Mouse (Mus musculus) forebrain, embryonic 13.5 days (tissue): ENCODE measurements around the gene Herc1. TPM values are rescaled to one million over a fixed set of nuclear protein-coding genes. Genes with fewer than 3 reads are reported as not detected.

Source experiments
- ATAC-seq: fragments of 200-750 bp; cut with Nextera tagmentation; 2 replicates; pipeline ENCODE4 v1.8.0; 2017
- H3K27ac ChIP-seq: fragments of 300-500 bp; sonication (generic); 2 replicates; pipeline ENCODE4 v1.5.1; 2015; ENCODE audit warnings: inconsistent platforms, mild to moderate bottlenecking, moderate library complexity
- H3K27me3 ChIP-seq: fragments of 300-500 bp; sonication (generic); 2 replicates; pipeline ENCODE4 v1.6.1; 2015; ENCODE audit warnings: mild to moderate bottlenecking, inconsistent platforms
- H3K36me3 ChIP-seq: fragments of 300-500 bp; sonication (generic); 2 replicates; pipeline ENCODE4 v1.6.1; 2015; ENCODE audit warnings: mild to moderate bottlenecking, inconsistent platforms; ENCODE audit not compliant: poor library complexity, severe bottlenecking
- H3K4me1 ChIP-seq: fragments of 300-500 bp; sonication (generic); 2 replicates; pipeline ENCODE4 v1.6.1; 2015; ENCODE audit warnings: inconsistent platforms
- H3K4me2 ChIP-seq: fragments of 300-500 bp; sonication (generic); 2 replicates; pipeline ENCODE4 v1.6.1; 2015; ENCODE audit warnings: inconsistent platforms, mild to moderate bottlenecking, moderate library complexity
- H3K4me3 ChIP-seq: fragments of 300-500 bp; sonication (generic); 2 replicates; pipeline ENCODE4 v1.5.1; 2015; ENCODE audit warnings: mild to moderate bottlenecking, inconsistent platforms
- H3K9ac ChIP-seq: fragments of 300-500 bp; sonication (generic); 2 replicates; pipeline ENCODE4 v1.6.1; 2015; ENCODE audit warnings: mild to moderate bottlenecking, inconsistent platforms
- H3K9me3 ChIP-seq: fragments of 300-500 bp; sonication (generic); replicated peaks from 2 replicates; pipeline ENCODE4 v1.6.1; 2016; ENCODE audit warnings: inconsistent platforms
- WGBS: fragments of 180-500 bp; shearing (Covaris S2); methylation state at CpG from one replicate; pipeline ENCODE4 v1.1.7; 2015; 5-methylcytosine and 5-hydroxymethylcytosine counted together
- polyA plus RNA-seq: library from polyadenylated mRNA; unstranded; fragments of >200 nt; fragmentation: Nextera tagmentation; extraction: Ambion mirVana; gene quantifications from 2 replicates; pipeline ENCODE4 v1.2.1, GENCODE M21; 2015

Gene Herc1
- polyA plus RNA-seq, 1 experiment from 2014 or later, result 43.1 TPM

DNA sequence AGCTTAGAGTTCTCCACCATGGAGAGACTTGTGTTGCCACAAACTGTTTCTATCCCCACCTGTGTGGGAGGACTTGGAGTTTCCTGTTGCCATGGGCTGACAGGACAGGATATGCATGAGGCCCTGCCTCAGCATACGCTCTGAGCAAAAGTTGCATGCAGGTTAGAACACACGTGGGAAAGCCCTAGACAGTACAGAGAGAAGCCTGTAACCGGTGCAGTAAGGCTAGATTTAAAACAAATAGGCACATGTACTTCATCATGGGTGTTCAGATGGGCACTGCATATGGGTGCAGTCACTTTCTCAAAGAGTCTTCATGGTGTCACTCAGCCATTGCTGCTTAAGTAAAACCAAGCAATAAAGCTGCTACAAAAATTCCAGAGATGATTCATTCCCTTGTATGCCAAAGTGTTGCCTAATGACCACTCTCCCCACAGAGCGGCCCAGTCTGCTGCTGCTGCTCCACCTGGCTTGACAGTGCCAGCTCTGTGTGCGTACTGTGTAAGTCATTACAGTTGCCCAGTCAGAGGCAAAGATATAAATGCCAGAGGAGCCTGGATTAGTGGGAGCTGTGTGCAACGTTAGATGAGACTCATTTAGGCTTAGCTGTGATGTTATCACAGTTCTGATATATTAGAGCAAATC, 166.2 kb downstream of the Herc1 start:
- H3K4me1 ChIP-seq, result peaks cover 20% of the 10 kb centered on the region; the same call in 1 of the 2 replicates
- H3K27me3 ChIP-seq, result no peaks in the 10 kb centered on the region
- WGBS, result 91% methylated on average over 6 of the region's 6 CpGs
- no peak overlapping the region for H3K4me3 ChIP-seq
- H3K4me2 ChIP-seq, result no peak overlapping the region
- no peak overlapping the region for H3K27ac ChIP-seq
- peaks cover 76% of the 10 kb centered on the region for H3K36me3 ChIP-seq
- ATAC-seq, result no peak
- H3K9me3 ChIP-seq, result no peaks in the 10 kb centered on the region
- H3K9ac ChIP-seq, result no peak overlapping the region

DNA sequence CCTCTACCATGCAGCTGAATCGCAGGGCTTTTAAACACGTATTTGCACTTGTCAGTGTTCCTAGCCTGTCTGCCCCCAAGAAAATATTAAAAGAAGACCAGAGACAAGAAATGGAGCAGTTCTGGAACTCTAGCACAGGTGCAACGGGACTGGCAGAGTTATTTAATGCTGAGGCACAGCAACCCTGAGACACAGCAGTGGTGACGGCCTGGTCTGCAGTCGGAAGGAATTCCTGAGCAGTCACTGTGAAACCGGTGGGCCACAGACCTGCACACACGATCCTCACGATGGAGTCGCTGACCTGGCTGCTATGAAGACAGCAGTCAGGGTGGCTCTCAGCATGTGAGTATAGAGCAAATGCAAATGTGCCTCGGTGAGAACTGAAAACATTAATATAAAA, 167.5 kb downstream of the Herc1 start:
- no peak for ATAC-seq
- WGBS, result 92% methylated on average over 10 of the region's 10 CpGs
- peaks cover 87% of the 10 kb centered on the region for H3K36me3 ChIP-seq
- H3K4me2 ChIP-seq, result no peak overlapping the region
- no peaks in the 10 kb centered on the region for H3K27me3 ChIP-seq
- H3K4me1 ChIP-seq, result peaks cover 17% of the 10 kb centered on the region; the same call in 1 of the 2 replicates
- no peak overlapping the region for H3K4me3 ChIP-seq
- H3K9me3 ChIP-seq, result no peaks in the 10 kb centered on the region
- H3K27ac ChIP-seq, result no peak overlapping the region
- H3K9ac ChIP-seq, result no peak overlapping the region

DNA sequence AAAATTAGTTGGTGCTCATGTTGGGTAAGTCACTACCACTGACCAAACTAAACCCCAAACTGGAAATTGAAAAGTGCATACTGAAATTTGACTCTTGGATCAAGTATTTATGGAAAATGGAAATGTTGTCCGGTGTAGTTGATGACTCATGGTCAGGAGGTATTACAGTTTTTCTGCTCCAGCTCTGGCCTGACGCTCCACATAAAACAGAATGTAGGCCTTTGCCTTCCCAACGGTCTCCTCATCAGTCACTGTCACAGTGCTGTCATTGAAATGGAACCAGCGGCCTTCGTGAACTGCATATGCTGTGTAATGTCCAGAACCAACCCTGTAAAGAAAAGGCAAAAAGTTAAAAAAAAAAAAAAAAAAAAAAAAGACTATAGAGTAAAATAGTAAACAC, 168.0 kb downstream of the Herc1 start:
- Histone ChIP-seq H3K27me3 (no peaks in the 10 kb centered on the region), H3K4me1 (peaks cover 12% of the 10 kb centered on the region; the same call in 1 of the 2 replicates), H3K36me3 (peaks cover 93% of the 10 kb centered on the region), H3K4me2 (no peak overlapping the region), H3K9me3 (no peaks in the 10 kb centered on the region), H3K9ac (no peak overlapping the region), H3K4me3 (no peak overlapping the region), H3K27ac (no peak overlapping the region)
- 93% methylated on average over 5 of the region's 5 CpGs for WGBS
- ATAC-seq, result no peak

DNA sequence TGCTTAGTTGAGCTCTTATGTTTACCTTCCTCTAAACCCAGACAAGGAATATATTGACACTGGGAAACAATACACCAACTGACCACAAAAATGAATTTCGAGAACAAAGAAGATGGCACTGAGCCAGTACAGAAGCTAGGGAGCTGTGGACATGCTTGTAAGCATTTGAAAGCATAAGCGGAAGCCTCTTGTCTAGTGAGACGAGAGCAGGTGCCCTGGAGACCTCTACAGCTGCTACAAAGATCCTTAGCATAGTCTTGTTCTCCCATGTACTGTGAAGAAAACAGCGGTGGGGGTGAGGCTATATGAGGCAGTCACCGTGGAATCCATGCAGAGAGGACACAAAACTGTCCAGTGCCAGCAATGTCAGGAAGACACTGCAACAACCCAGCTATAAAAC, 168.7 kb downstream of the Herc1 start:
- peaks cover 7% of the 10 kb centered on the region; the same call in 1 of the 2 replicates for H3K4me1 ChIP-seq
- WGBS, result 63% methylated on average over 5 of the region's 5 CpGs
- H3K4me3 ChIP-seq, result no peak overlapping the region
- no peak for ATAC-seq
- H3K27me3 ChIP-seq, result no peaks in the 10 kb centered on the region
- H3K9ac ChIP-seq, result no peak overlapping the region
- H3K36me3 ChIP-seq, result peaks cover 97% of the 10 kb centered on the region
- peak overlapping the region; percentile 42; the same call in 1 of the 2 replicates for H3K27ac ChIP-seq
- H3K4me2 ChIP-seq, result no peak overlapping the region
- H3K9me3 ChIP-seq, result no peaks in the 10 kb centered on the region

DNA sequence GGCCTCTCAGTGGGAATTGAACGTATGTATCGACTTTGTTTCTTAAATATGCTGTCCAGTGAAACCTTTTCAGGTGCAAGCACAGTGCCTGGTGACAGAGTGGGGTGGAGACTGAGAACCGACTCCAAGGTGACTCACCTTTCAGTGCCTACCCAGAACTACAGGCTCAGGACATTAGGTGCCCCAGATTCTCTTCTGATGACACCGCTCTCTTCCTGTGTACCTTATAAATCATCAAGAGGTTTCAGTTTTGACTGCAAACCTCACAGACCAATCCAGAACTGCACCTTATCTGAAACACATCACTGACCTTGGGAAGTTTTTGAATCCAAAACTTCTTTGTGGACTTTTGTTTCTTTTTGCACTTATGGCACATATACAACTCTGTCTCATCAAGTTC, 170.0 kb downstream of the Herc1 start:
- H3K4me1 ChIP-seq, result peaks cover 3% of the 10 kb centered on the region; the same call in 1 of the 2 replicates
- H3K27ac ChIP-seq, result no peak overlapping the region
- H3K4me3 ChIP-seq, result no peak overlapping the region
- H3K9ac ChIP-seq, result no peak overlapping the region
- no peak overlapping the region for H3K4me2 ChIP-seq
- no peaks in the 10 kb centered on the region for H3K9me3 ChIP-seq
- ATAC-seq, result no peak
- H3K36me3 ChIP-seq, result peaks cover 94% of the 10 kb centered on the region
- H3K27me3 ChIP-seq, result no peaks in the 10 kb centered on the region
- 93% methylated on average over 4 of the region's 4 CpGs for WGBS

DNA sequence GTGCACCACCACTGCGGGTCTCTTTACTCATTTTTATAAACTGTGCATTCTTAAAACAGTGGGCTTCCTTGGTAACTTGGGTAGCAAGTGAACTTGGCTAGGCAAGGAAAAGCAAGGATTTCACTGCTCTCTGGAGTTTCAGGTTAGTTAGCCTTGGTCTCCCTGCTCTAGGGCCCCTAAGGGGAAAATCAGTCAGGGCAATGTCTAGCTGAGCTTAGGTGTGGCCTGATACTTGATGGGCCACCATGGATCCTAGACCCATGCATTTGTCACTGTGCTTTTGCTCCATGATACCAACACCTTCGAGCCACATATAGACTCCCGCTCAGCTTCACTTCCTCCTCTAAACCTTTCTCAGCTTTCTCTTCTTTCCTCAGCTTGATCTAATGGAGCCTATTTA, 171.3 kb downstream of the Herc1 start:
- no peak overlapping the region for H3K4me3 ChIP-seq
- H3K4me2 ChIP-seq, result no peak overlapping the region
- H3K36me3 ChIP-seq, result peaks cover 96% of the 10 kb centered on the region
- ATAC-seq, result no peak
- no peaks in the 10 kb centered on the region for H3K9me3 ChIP-seq
- 98% methylated on average over 3 of the region's 3 CpGs for WGBS
- no peak overlapping the region for H3K27ac ChIP-seq
- H3K4me1 ChIP-seq, result peaks cover 3% of the 10 kb centered on the region; the same call in 1 of the 2 replicates
- no peak overlapping the region for H3K9ac ChIP-seq
- no peaks in the 10 kb centered on the region for H3K27me3 ChIP-seq

DNA sequence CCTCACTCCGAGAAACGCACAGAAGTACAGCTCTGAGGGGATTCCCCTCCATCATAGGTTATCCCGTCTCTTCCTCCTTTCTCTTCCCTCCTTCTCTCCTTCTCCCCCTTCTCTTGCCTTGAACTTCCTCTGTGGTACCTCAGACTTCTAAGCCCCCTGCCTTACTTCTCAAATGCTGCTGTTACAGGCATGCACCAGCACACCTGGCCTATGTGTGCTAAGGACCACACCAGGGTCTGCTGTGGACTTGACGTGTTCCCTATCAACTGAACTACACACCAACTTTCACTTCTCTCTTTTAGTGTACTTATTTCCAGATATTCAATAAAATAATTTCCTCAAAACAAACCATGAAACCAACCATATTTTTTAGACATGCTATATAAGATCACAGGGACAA, 192.5 kb downstream of the Herc1 start:
- no peak for ATAC-seq
- Histone ChIP-seq H3K4me2 (no peak overlapping the region), H3K27ac (no peak overlapping the region), H3K4me3 (no peak overlapping the region), H3K4me1 (peaks cover 2% of the 10 kb centered on the region), H3K36me3 (peaks cover 73% of the 10 kb centered on the region), H3K9me3 (no peaks in the 10 kb centered on the region), H3K27me3 (no peaks in the 10 kb centered on the region), H3K9ac (no peak overlapping the region)
- WGBS, result 84% methylated on average over 4 of the region's 4 CpGs

Other genes with a start within 250 kb of the Herc1 start
- gene Snx1, start 223.9 kb upstream of the Herc1 start, polyA plus RNA-seq, result 120 and 124 TPM in 2 replicates
- gene Ciao2a, start 223.8 kb upstream of the Herc1 start, polyA plus RNA-seq, result 126 and 139 TPM in 2 replicates
- gene Dapk2, start 192.2 kb upstream of the Herc1 start, polyA plus RNA-seq, result 2.4 and 4.1 TPM in 2 replicates
- 2.5 and 2.6 TPM in 2 replicates for gene Fbxl22, start 164.1 kb downstream of the Herc1 start, polyA plus RNA-seq
- gene Usp3, start 242.7 kb downstream of the Herc1 start, polyA plus RNA-seq, result 127 and 131 TPM in 2 replicates